Mouse (Mus musculus) mouse embryonic stem cell (cell line): ENCODE data around the gene Higd1a.

ENCODE experiments used
- in situ Hi-C, 2 experiments: fragments of 300-500 bp; cut with MboI; formaldehyde crosslinking; loops; 1 replicate in 1 of 2; 3 replicates in 1 of 2; pipeline ENCODE4 v1.14.3; 2019 to 2020; ENCODE audit warnings: low sequenced_read_pairs in 2 of 2, low pct_unique_long_range_greater_than_20kb in 1 of 2, mixed read lengths in 1 of 2; ENCODE audit not compliant: unreplicated experiment in 1 of 2

Higd1a gene

GRCm38 (mm10) chr9:121819073-121819770, 38.9 kb downstream of the Higd1a start:
- in situ Hi-C loops = no loop called here

- in situ Hi-C loops = no loop called here
Measured at GRCm38 (mm10) chr9:121815183-121815582, 43.0 kb downstream of the Higd1a start.

GRCm38 (mm10) chr9:121810081-121810821, 47.9 kb downstream of the Higd1a start:
- in situ Hi-C loops = no loop called here

GRCm38 (mm10) chr9:121808511-121808910, 49.7 kb downstream of the Higd1a start:
- in situ Hi-C loops = no loop called here

GRCm38 (mm10) chr9:121807947-121808346, 50.2 kb downstream of the Higd1a start:
- in situ Hi-C loops = no loop called here

GRCm38 (mm10) chr9:121807546-121807945, 50.6 kb downstream of the Higd1a start:
- in situ Hi-C loops = no loop called here

GRCm38 (mm10) chr9:121802747-121803146, 55.4 kb downstream of the Higd1a start:
- in situ Hi-C loops = no loop called here

- in situ Hi-C loops = no loop called here
Measured at GRCm38 (mm10) chr9:121798887-121799520, 59.2 kb downstream of the Higd1a start.
